Mouse (Mus musculus) limb, embryonic 15.5 days (tissue): Measurements from ENCODE around the gene Cacna2d3. TPM values are rescaled to one million over a fixed set of nuclear protein-coding genes. Genes with fewer than 3 reads are reported as not detected.
A peak's percentile ranks its signal among the peaks of the same experiment; 100 is the strongest.

Experiments
- ATAC-seq: fragments of 200-750 bp; cut with Nextera tagmentation; 2 replicates; pipeline ENCODE4 v1.8.0; 2017; ENCODE audit warnings: low read depth, moderate TSS enrichment; ENCODE audit not compliant: insufficient number of reproducible peaks, low FRiP score, low TSS enrichment
- H3K27ac ChIP-seq: fragments of 300-500 bp; sonication (generic); 2 replicates; pipeline ENCODE4 v1.5.1; 2015; ENCODE audit warnings: moderate library complexity, mild to moderate bottlenecking, inconsistent platforms
- H3K27me3 ChIP-seq: fragments of 300-500 bp; sonication (generic); 2 replicates; pipeline ENCODE4 v1.6.1; 2015; ENCODE audit warnings: inconsistent platforms
- H3K36me3 ChIP-seq: fragments of 300-500 bp; sonication (generic); 2 replicates; pipeline ENCODE4 v1.6.1; 2015; ENCODE audit warnings: inconsistent platforms
- H3K4me1 ChIP-seq: fragments of 300-500 bp; sonication (generic); 2 replicates; pipeline ENCODE4 v1.6.1; 2015; ENCODE audit warnings: inconsistent platforms
- H3K4me2 ChIP-seq: fragments of 300-500 bp; sonication (generic); 2 replicates; pipeline ENCODE4 v1.6.1; 2015; ENCODE audit warnings: mild to moderate bottlenecking, inconsistent platforms
- H3K4me3 ChIP-seq: fragments of 300-500 bp; sonication (generic); 2 replicates; pipeline ENCODE4 v1.5.1; 2015; ENCODE audit warnings: mild to moderate bottlenecking, inconsistent platforms
- H3K9ac ChIP-seq: fragments of 300-500 bp; sonication (generic); 2 replicates; pipeline ENCODE4 v1.6.1; 2015; ENCODE audit warnings: inconsistent platforms
- H3K9me3 ChIP-seq: fragments of 300-500 bp; sonication (generic); 2 replicates; pipeline ENCODE4 v1.6.1; 2016; ENCODE audit warnings: inconsistent platforms
- WGBS: fragments of 180-500 bp; shearing (Covaris S2); methylation state at CpG from one replicate; pipeline ENCODE4 v1.1.7; 2015; 5-methylcytosine and 5-hydroxymethylcytosine counted together
- polyA plus RNA-seq: library from polyadenylated mRNA; unstranded; fragments of >200 nt; fragmentation: Nextera tagmentation; extraction: Ambion mirVana; gene quantifications from 2 replicates; pipeline ENCODE4 v1.2.1, GENCODE M21; 2015

Cacna2d3 gene
- polyA plus RNA-seq, 1 experiment from 2014 or later: 7.2 TPM

- no peak overlapping the region for H3K27ac ChIP-seq
- no peak for ATAC-seq
- no peaks in the 10 kb centered on the region for H3K4me1 ChIP-seq
- WGBS: 34% methylated on average over 2 of the region's 2 CpGs
- no peak overlapping the region for H3K9ac ChIP-seq
- H3K36me3 ChIP-seq: no peaks in the 10 kb centered on the region
- no peak overlapping the region for H3K4me3 ChIP-seq
- H3K27me3 ChIP-seq: no peaks in the 10 kb centered on the region
- H3K4me2 ChIP-seq: no peak overlapping the region
- no peaks in the 10 kb centered on the region for H3K9me3 ChIP-seq
Observed at GRCm38 (mm10) chr14:29172207-29172606, 549.5 kb downstream of the Cacna2d3 start.

GRCm38 (mm10) chr14:29164653-29165030 is 557.0 kb downstream of the Cacna2d3 start:
- 67% methylated on average over 6 of the region's 6 CpGs for WGBS

GRCm38 (mm10) chr14:29163998-29164652 is 557.5 kb downstream of the Cacna2d3 start:
- WGBS: 28% methylated on average over 4 of the region's 4 CpGs
- no peak overlapping the region for H3K4me3 ChIP-seq
- ATAC-seq: no peak
- H3K36me3 ChIP-seq: no peaks in the 10 kb centered on the region
- H3K27ac ChIP-seq: no peak overlapping the region
- H3K4me1 ChIP-seq: no peaks in the 10 kb centered on the region; the same call in 1 of the 2 replicates
- no peaks in the 10 kb centered on the region for H3K27me3 ChIP-seq
- no peaks in the 10 kb centered on the region for H3K9me3 ChIP-seq
- no peak overlapping the region for H3K9ac ChIP-seq
- no peak overlapping the region for H3K4me2 ChIP-seq

More at GRCm38 (mm10) chr14:29164653-29165030, 557.0 kb downstream of the Cacna2d3 start:
- Histone ChIP-seq H3K4me2 (no peak overlapping the region), H3K9me3 (no peaks in the 10 kb centered on the region), H3K4me1 (no peaks in the 10 kb centered on the region; the same call in 1 of the 2 replicates), H3K4me3 (no peak overlapping the region), H3K27ac (no peak overlapping the region), H3K9ac (no peak overlapping the region), H3K36me3 (no peaks in the 10 kb centered on the region), H3K27me3 (no peaks in the 10 kb centered on the region)
- no peak for ATAC-seq

GRCm38 (mm10) chr14:29159803-29160202 is 561.9 kb downstream of the Cacna2d3 start:
- Histone ChIP-seq H3K4me3 (no peak overlapping the region), H3K9ac (no peak overlapping the region), H3K4me1 (peaks cover 11% of the 10 kb centered on the region), H3K27ac (no peak overlapping the region), H3K4me2 (no peak overlapping the region), H3K36me3 (no peaks in the 10 kb centered on the region), H3K9me3 (no peaks in the 10 kb centered on the region), H3K27me3 (no peaks in the 10 kb centered on the region)
- 81% methylated on average over 3 of the region's 3 CpGs for WGBS
- ATAC-seq: no peak

GRCm38 (mm10) chr14:29157096-29157495 is 564.6 kb downstream of the Cacna2d3 start:
- H3K27ac ChIP-seq: 0 out of 2 replicates have a peak overlapping the region, but pooled peaks have one; percentile 22
- no peaks in the 10 kb centered on the region for H3K9me3 ChIP-seq

GRCm38 (mm10) chr14:29144184-29144583 is 577.5 kb downstream of the Cacna2d3 start:
- Histone ChIP-seq H3K27me3 (no peaks in the 10 kb centered on the region), H3K4me1 (no peaks in the 10 kb centered on the region), H3K4me3 (no peak overlapping the region), H3K36me3 (no peaks in the 10 kb centered on the region), H3K9me3 (no peaks in the 10 kb centered on the region), H3K27ac (no peak overlapping the region), H3K4me2 (no peak overlapping the region), H3K9ac (no peak overlapping the region)
- 55% methylated on average over 2 of the region's 2 CpGs for WGBS
- ATAC-seq: no peak

More at GRCm38 (mm10) chr14:29157096-29157495, 564.6 kb downstream of the Cacna2d3 start:
- Histone ChIP-seq H3K4me1 (peaks cover 11% of the 10 kb centered on the region), H3K36me3 (no peaks in the 10 kb centered on the region), H3K27me3 (no peaks in the 10 kb centered on the region), H3K4me2 (no peak overlapping the region), H3K9ac (no peak overlapping the region), H3K4me3 (no peak overlapping the region)
- 48% methylated on average over 5 of the region's 5 CpGs for WGBS
- ATAC-seq: no peak

GRCm38 (mm10) chr14:29137614-29138013 is 584.0 kb downstream of the Cacna2d3 start:
- Histone ChIP-seq H3K27me3 (no peaks in the 10 kb centered on the region), H3K36me3 (no peaks in the 10 kb centered on the region), H3K9ac (no peak overlapping the region), H3K4me3 (no peak overlapping the region), H3K27ac (0 out of 2 replicates have a peak overlapping the region, but pooled peaks have one; percentile 19), H3K9me3 (no peaks in the 10 kb centered on the region), H3K4me2 (no peak overlapping the region), H3K4me1 (peaks cover 18% of the 10 kb centered on the region)
- WGBS: 59% methylated on average over 7 of the region's 7 CpGs
- ATAC-seq: no peak; the same call in 1 of the 2 replicates

GRCm38 (mm10) chr14:29137006-29137579 is 584.6 kb downstream of the Cacna2d3 start:
- ATAC-seq: no peak; the same call in 1 of the 2 replicates
- no peaks in the 10 kb centered on the region for H3K9me3 ChIP-seq
- no peak overlapping the region for H3K4me2 ChIP-seq
- H3K4me3 ChIP-seq: no peak overlapping the region
- 0 out of 2 replicates have a peak overlapping the region, but pooled peaks have one; percentile 19 for H3K27ac ChIP-seq
- H3K9ac ChIP-seq: no peak overlapping the region
- WGBS: 32% methylated on average over 10 of the region's 10 CpGs
- H3K36me3 ChIP-seq: no peaks in the 10 kb centered on the region
- no peaks in the 10 kb centered on the region for H3K27me3 ChIP-seq
- H3K4me1 ChIP-seq: peaks cover 18% of the 10 kb centered on the region

- H3K27me3 ChIP-seq: no peaks in the 10 kb centered on the region
- H3K4me3 ChIP-seq: no peak overlapping the region
- H3K9ac ChIP-seq: no peak overlapping the region
- WGBS: 52% methylated on average over 5 of the region's 5 CpGs
- no peak overlapping the region for H3K27ac ChIP-seq
- ATAC-seq: no peak
- H3K36me3 ChIP-seq: no peaks in the 10 kb centered on the region
- H3K9me3 ChIP-seq: no peaks in the 10 kb centered on the region
- peaks cover 18% of the 10 kb centered on the region for H3K4me1 ChIP-seq
- no peak overlapping the region for H3K4me2 ChIP-seq
Observed at GRCm38 (mm10) chr14:29134901-29135300, 586.8 kb downstream of the Cacna2d3 start.

GRCm38 (mm10) chr14:29130511-29130910 is 591.2 kb downstream of the Cacna2d3 start:
- H3K9me3 ChIP-seq: no peaks in the 10 kb centered on the region
- H3K27ac ChIP-seq: no peak overlapping the region
- H3K9ac ChIP-seq: no peak overlapping the region
- H3K27me3 ChIP-seq: no peaks in the 10 kb centered on the region
- no peak overlapping the region for H3K4me2 ChIP-seq
- ATAC-seq: no peak
- H3K36me3 ChIP-seq: no peaks in the 10 kb centered on the region
- peaks cover 3% of the 10 kb centered on the region; the same call in 1 of the 2 replicates for H3K4me1 ChIP-seq
- no peak overlapping the region for H3K4me3 ChIP-seq

- H3K9ac ChIP-seq: no peak overlapping the region
- no peaks in the 10 kb centered on the region for H3K9me3 ChIP-seq
- no peak overlapping the region for H3K4me2 ChIP-seq
- H3K4me3 ChIP-seq: no peak overlapping the region
- no peak overlapping the region for H3K27ac ChIP-seq
- no peaks in the 10 kb centered on the region for H3K27me3 ChIP-seq
- no peaks in the 10 kb centered on the region for H3K36me3 ChIP-seq
- H3K4me1 ChIP-seq: no peaks in the 10 kb centered on the region
- ATAC-seq: no peak
Observed at GRCm38 (mm10) chr14:29123886-29124285, 597.8 kb downstream of the Cacna2d3 start.

- H3K4me2 ChIP-seq: no peak overlapping the region
Observed at GRCm38 (mm10) chr14:29122749-29123148, 598.9 kb downstream of the Cacna2d3 start.

More at GRCm38 (mm10) chr14:29122749-29123148, 598.9 kb downstream of the Cacna2d3 start:
- Histone ChIP-seq H3K4me1 (no peaks in the 10 kb centered on the region), H3K9ac (no peak overlapping the region), H3K4me3 (no peak overlapping the region), H3K36me3 (no peaks in the 10 kb centered on the region), H3K9me3 (no peaks in the 10 kb centered on the region), H3K27ac (no peak overlapping the region), H3K27me3 (no peaks in the 10 kb centered on the region)
- 89% methylated on average over 3 of the region's 3 CpGs for WGBS
- no peak for ATAC-seq
